Mouse (Mus musculus): ENCODE measurements around the gene Gpc4.

The Gpc4 gene

DNA sequence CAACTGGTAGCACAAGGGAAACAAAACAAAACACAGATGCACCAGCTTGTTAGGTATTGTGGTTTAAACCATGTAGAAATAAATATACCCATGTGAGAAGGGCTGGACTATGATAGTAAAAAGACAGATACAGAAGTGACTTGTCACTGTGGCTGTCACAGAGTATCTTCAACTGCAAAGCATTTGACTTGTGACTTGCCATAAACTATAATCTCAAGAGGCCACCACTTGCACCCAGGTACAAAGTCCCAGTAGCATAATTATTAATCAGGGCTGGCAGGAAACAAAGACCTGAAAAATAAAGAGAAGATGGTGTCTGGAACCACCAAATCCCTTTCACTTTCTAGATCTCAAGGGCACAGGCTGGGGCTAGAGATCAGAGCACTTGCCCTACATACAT lies 19.5 kb downstream of the Gpc4 start:
- CTCF ChIA-PET = no interaction called here

- CTCF ChIA-PET = no interaction called here
These were observed 20.6 kb downstream of the Gpc4 start for GRCm38 (mm10) chrX:52144491-52144890.

DNA sequence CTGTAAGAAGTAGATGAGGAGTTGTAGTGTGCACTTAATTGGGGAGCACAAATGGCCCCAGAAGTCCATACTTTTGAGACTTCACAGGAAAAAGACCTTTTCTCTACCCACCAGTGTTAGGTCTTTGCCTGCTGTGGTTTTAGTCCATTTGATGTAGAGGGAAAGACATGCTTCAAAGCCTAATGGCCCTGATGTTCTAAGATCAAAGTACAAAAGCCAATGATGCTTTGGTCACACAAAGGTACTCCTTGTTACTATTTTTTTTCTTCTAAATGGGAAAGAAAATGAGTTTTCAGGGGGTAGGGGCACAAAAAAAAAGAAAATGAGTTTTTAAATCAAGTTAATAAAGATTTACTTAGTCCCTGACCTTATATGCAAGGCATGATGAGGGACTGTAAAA lies 24.7 kb downstream of the Gpc4 start:
- CTCF ChIA-PET = no interaction called here

DNA sequence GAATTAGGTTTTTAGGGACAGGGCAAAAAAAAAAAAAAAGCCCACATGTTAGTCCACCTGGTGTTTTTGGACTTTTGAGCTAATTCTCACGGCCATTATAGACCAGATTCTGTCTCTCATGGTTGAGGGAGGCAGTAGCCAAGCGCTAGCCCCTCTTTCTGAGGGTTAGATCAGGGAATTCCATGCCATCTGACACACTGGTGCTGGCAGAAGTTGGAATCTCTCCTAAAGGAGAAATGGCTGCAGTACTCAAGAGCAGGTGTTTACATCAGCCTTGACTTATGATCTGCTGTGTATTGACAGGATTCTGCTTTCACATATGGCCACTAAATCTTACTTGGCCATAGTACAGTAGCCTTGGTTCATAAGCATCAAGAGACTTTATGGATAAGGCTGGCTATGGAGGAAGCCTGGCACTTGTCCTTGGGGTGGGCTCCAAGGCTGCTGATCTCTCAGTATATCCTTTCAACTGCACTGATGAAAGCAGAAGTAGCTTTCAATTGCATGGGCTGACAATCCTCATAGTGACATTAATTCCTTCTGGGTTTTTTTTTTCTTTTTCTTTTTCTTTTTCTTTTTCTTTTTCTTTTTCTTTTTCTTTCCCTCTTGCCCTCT lies 26.5 kb downstream of the Gpc4 start:
- CTCF ChIA-PET = no interaction called here

- CTCF ChIA-PET = no interaction called here
These were observed 27.0 kb downstream of the Gpc4 start for GRCm38 (mm10) chrX:52138033-52138432.

GRCm38 (mm10) chrX:52136525-52136924 lies 28.5 kb downstream of the Gpc4 start:
- CTCF ChIA-PET = no interaction called here

DNA sequence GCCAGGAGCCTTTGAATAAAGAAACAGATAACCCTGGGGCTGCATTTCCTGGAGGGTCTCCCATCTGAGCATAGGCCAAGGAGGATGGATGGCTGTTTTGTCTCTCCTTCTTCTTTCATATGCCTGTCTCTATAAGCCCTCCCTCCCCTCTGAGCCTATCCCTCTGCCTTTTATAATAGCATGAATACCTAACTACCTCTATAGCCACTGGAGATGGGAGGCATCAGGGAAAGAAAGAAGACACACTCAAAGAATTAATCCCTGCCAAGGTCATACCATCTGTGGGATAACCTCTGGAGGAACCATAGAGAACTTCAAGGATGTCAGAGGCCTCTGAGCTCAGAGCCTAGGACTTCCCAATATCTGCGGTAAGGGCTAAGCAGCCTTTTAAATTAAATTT lies 35.4 kb downstream of the Gpc4 start:
- CTCF ChIA-PET = no interaction called here

DNA sequence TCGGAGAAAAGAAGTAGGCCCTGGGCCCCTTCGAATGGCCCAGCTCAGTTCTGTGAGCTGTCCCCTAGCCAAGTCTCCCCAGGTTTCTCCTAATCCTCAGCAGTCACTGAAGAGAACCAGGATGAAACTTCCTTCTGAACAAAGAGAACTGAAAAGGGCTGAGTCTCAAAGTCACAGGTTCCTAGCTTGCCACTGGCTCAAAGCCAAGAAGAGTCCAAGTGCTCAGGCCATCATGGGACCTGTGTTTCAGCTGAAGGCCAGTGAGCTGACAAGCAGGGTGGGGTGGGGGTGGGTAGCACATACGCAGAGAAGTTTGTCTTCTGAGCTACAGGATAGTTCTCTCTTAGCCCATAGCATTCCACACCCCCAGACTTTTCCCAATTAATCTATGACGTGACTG lies 36.3 kb downstream of the Gpc4 start:
- CTCF ChIA-PET = no interaction called here

DNA sequence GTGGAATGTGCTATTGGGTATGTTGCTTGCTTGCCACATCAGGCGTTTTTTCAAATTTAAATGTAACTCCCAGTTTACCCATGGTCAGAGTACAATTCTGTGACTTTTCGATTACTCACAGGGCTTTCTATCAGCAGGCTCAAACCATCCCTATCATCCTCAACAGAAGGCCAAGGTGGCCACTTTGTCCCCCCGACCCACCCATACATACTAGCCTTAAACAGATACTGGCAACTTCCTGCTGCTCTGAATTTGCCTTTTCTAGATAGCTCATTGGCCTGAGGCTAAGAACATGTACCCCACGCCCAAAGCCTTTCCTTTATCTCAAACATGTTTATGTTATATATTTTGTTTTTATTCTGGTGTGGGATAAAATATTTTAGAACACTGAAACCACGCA lies 51.4 kb downstream of the Gpc4 start:
- CTCF ChIA-PET = no interaction called here

GRCm38 (mm10) chrX:52109663-52110062 lies 55.4 kb downstream of the Gpc4 start:
- CTCF ChIA-PET = no interaction called here

DNA sequence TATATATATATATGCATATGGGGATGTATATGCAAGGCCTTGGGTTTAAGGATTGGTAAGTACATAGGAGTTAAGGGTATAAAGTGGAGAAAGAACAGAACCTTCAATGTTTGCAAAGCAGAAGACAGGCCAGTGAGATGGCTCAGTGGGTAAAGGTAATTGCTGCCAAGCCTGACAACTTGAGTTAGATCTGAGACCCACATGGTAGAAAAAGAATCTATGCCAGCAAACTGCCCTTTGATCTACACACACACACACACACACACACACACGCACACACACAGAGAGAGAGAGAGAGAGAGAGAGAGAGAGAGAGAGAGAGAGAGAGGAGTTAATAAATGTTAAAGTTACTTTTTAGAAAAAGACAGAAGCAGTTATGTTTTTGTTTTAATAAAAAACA lies 56.1 kb downstream of the Gpc4 start:
- CTCF ChIA-PET = no interaction called here

DNA sequence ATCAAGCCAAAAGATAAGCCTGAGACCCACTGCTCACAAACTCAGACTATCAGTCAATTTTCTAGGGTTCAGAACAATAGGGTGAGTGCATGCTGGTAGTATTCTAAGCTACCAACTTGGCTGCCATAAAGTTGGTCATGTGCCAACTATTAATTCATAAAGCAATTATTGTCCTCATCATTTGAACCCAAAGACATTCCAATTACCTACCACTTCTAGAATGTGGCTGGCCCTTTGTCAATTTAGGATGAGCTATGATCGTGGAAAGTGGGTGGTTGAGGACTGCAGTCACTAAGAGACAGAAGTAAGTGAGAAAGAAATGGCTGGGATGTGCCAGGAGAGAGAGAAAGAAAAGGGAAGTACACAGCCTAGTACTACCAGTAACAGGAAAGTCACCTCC lies 61.3 kb downstream of the Gpc4 start:
- CTCF ChIA-PET = no interaction called here

- CTCF ChIA-PET = no interaction called here
These were observed 63.1 kb downstream of the Gpc4 start for GRCm38 (mm10) chrX:52101940-52102339.

DNA sequence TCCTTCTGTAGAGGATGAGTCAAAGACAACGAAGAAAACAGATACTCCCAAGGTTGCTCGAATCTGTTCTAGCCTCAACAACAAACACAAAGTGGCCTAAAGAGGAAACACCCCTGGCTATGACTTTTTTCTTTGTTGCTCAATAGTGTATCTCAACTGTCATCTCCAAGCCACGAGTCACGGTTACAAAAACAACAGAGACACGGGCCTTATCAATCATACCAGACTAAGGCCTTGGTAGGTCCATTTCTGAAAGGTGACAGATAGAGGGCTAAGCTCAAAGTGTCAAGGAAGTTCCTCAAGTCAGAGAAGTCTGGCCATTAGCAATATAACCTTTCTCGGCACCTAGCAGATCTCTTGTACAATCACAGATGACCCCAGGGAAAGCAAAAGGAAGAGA lies 63.6 kb downstream of the Gpc4 start:
- CTCF ChIA-PET = no interaction called here

- CTCF ChIA-PET = no interaction called here
These were observed 77.2 kb downstream of the Gpc4 start for GRCm38 (mm10) chrX:52087726-52088348.

DNA sequence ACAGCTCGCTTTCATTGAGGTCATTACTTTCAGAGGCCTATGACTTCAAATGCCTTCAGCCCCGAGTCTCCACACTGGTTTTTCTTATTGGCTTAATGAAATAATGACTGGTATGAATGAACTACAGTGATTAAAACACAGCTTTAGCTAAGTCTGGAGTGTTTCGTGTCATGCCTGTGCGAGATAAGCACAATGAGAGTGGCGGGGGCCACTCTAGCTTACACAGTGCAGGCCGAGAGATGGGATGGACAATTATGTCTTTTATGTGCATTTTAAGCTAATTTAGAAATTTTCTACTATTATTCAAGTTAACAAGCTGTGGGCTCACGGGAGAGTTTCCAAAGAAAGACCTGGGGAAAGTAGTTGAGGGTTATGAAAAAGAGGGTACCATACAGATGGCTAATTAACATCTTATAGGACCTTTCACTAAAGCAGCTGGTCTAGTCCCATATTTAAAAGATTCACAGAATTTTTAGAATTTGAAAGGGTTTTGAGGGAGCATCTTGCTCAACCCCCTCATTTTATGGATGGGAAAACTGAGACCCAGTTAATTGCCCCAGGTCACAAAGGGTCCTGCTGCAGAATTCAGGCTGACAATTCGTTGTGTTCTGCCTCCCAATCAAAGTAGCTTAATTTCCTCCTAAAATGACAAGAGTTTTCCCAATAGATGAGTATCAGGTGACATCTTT lies 78.0 kb downstream of the Gpc4 start:
- CTCF ChIA-PET = no interaction called here

DNA sequence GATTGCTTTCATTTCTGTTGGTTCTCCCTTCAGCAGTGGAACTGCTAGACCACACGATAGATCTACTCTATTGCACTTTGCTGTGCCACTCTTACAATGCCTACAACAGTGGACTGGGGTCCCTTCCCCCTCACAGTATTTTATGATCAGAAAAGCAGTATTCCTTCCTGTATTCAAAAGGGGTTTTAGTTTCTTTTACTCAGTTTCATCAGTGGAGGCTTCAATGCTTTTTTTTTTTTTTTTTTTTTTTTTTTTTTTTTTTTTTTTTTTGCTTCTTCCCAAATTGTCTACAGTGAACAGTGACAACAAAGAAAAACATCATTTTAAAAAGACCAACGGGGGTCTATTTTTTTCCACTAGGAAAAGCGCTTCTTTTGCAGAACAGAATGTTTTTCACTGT lies 81.5 kb downstream of the Gpc4 start:
- CTCF ChIA-PET = interaction anchor here (0.7 kb wide), 1 partner anchor 10 kb away, joined by 4 read pairs; no protein-coding TSS in a partner anchor

- CTCF ChIA-PET = no interaction called here
These were observed 92.6 kb downstream of the Gpc4 start for GRCm38 (mm10) chrX:52072410-52072809.

DNA sequence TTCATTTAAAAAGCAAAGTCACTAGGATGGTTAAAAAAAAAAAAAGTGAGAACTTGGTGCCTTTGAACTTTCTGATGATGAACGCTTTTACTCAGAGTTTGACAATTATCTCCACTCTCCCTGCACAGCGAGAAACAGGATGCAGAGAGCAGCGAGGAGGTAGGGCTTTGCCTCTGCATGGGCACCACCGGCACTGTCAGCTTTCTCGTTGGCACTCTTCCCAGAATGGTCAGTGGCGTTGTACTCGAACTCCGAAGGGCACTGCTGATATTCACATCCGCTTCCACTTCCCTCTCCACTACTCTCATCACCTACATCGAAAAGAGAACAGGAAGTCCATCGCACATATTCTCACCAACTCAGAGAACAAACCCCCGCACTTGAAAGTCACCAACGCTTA lies 111.6 kb downstream of the Gpc4 start:
- CTCF ChIA-PET = no interaction called here

DNA sequence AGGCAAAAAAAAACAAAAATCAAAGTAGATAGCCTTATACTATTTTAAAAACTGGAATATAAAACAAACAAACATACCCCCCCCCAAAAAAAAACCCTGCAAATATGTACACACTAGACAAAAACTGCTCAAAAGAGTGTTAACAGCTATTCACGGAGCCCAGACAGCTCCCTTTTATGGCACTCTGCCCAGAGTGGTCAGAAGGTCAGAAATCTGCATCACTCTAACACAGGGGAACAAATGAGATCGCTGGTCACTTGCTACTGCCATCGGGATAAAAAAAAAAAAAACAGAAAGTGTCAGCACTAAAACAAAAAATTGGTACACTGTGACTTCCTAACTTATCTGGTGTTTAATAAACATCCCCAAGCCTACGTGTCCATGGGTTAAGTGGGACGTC lies 113.0 kb downstream of the Gpc4 start:
- CTCF ChIA-PET = no interaction called here

DNA sequence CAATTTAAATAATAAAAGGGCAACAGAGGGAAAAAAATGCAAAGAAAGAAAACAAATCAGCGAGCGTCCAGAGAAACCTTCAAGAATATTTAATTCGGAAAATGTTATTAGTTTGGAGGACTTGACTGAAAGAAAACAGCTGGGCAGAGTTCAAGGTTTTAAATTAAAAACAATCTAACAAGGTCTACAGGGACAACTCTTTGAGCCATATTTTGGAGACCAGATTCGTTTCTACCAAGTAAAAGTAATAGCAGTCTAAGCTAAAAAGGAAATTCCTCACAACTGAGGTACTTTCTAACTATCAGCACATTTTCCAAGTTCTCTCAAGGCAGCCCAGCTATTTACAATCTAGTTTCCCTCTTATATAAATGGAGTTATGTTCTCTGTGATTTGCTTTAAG lies 114.1 kb downstream of the Gpc4 start:
- CTCF ChIA-PET = no interaction called here

GRCm38 (mm10) chrX:52039875-52040274 lies 125.2 kb downstream of the Gpc4 start:
- CTCF ChIA-PET = no interaction called here

- CTCF ChIA-PET = no interaction called here
These were observed 134.9 kb downstream of the Gpc4 start for GRCm38 (mm10) chrX:52030146-52030545.

GRCm38 (mm10) chrX:52017660-52018059 lies 147.4 kb downstream of the Gpc4 start:
- CTCF ChIA-PET = no interaction called here
